In the genomic region with DNA sequence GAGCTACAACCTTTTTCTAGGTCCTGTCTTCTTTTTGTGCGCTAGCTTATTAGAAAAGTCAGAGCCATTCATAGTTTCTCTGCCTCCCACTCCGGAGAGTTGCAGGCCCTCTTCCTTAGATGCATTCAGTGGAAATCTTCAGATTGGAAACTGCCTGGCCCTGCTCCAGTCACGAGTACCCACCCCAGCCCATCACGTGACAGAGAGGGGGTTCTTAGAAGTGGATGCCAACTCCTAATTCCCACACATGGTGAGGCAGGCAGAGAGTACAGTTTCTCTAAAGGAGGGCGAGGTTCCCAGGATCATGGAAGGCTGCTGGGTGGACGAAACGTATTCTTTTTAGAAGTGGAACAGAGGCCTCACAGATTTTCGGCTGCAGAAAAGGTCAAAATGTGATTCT, we compare ENCODE assay signal across 11 mouse cellular contexts. TPM values are rescaled to one million over a fixed set of nuclear protein-coding genes. Genes with fewer than 3 reads are reported as not detected.
"Had no signal": no experiment of that assay in that cellular context is flagged by ENCODE, and none has a peak within 500 bp of the region (broad histone marks: within the 10 kb centered on the region; RNA-seq: fewer than 3 reads in every experiment).

No protein-coding gene starts in this region.

- DNase-seq: kidney, postnatal 10 days; lung, adult 18-20 months; right cerebral cortex, adult 18-20 months; right cerebral cortex, postnatal 25 days; thymus, postnatal 4 days had no signal

- H3K36me3 ChIP-seq: limb, embryonic 12.5 days; neural tube, embryonic 15.5 days had no signal

- H3K4me3 ChIP-seq: myocyte had no signal

- H3K9ac ChIP-seq: liver, embryonic 14.5 days; neural tube, embryonic 15.5 days had no signal

- H3K9me3 ChIP-seq: limb, embryonic 12.5 days; neural tube, embryonic 15.5 days had no signal

- H3K27ac ChIP-seq: liver, embryonic 14.5 days; neural tube, embryonic 15.5 days had no signal

RNA-seq across cellular contexts. Expression of a gene that starts 1.0 kb away (rescaled TPM):
- total RNA-seq: megakaryocyte-erythroid progenitor cell, adult 5-6 weeks had no signal
- polyA plus RNA-seq: liver, adult 2 months had no signal
